Mouse (Mus musculus) ES-Bruce4 (cell line): Measurements from ENCODE around the gene Il34.

Experiments
- CTCF ChIP-seq: IDR thresholded peaks from one replicate; pipeline ENCODE4 v1.8.1; 2011; ENCODE audit warnings: low read depth, low read length
- EP300 ChIP-seq: IDR thresholded peaks from 2 replicates; pipeline ENCODE4 v1.6.1; 2011; ENCODE audit warnings: low read depth, low read length; ENCODE audit not compliant: insufficient read depth

GRCm38 (mm10) chr8:110774725-110775124 lies 31.0 kb downstream of the Il34 start:
- TF ChIP-seq CTCF (no peak), EP300 (no peak)
